Mouse (Mus musculus) hindbrain, postnatal 0 days (tissue): ENCODE measurements around the gene Mpst. TPM values are rescaled to one million over a fixed set of nuclear protein-coding genes. Genes with fewer than 3 reads are reported as not detected.

Source experiments
- ATAC-seq: fragments of 200-750 bp; cut with Nextera tagmentation; 2 replicates; pipeline ENCODE4 v1.8.0; 2017; ENCODE audit warnings: mild to moderate bottlenecking, moderate TSS enrichment, moderate library complexity
- DNase-seq: peaks from one replicate; pipeline ENCODE4 v3.0.0-alpha.2; 2015; ENCODE audit warnings: low spot score
- H3K27ac ChIP-seq: fragments of 300-500 bp; sonication (generic); 2 replicates; pipeline ENCODE4 v1.5.1; 2014; ENCODE audit warnings: mild to moderate bottlenecking
- H3K27me3 ChIP-seq: fragments of 300-500 bp; sonication (generic); 2 replicates; pipeline ENCODE4 v1.6.1; 2014; ENCODE audit warnings: low read length, mixed read lengths; ENCODE audit not compliant: insufficient read depth
- H3K36me3 ChIP-seq: fragments of 300-500 bp; sonication (generic); 2 replicates; pipeline ENCODE4 v1.6.1; 2014; ENCODE audit warnings: low read length, mixed read lengths; ENCODE audit not compliant: insufficient read depth
- H3K4me1 ChIP-seq: fragments of 300-500 bp; sonication (generic); 2 replicates; pipeline ENCODE4 v1.6.1; 2014; ENCODE audit warnings: antibody characterized with exemption, low read length, mixed read lengths; ENCODE audit not compliant: insufficient read depth
- H3K4me2 ChIP-seq: fragments of 300-500 bp; sonication (generic); 2 replicates; pipeline ENCODE4 v1.6.1; 2014; ENCODE audit warnings: low read depth, mild to moderate bottlenecking, low read length, moderate library complexity, mixed read lengths
- H3K4me3 ChIP-seq: fragments of 300-500 bp; sonication (generic); 2 replicates; pipeline ENCODE4 v1.5.1; 2014; ENCODE audit warnings: low read length
- H3K9ac ChIP-seq: fragments of 300-500 bp; sonication (generic); replicated peaks from 2 replicates; pipeline ENCODE4 v1.6.1; 2014; ENCODE audit warnings: mild to moderate bottlenecking, low read length, moderate library complexity, mixed read lengths
- H3K9me3 ChIP-seq: fragments of 300-500 bp; sonication (generic); 2 replicates; pipeline ENCODE4 v1.6.1; 2016; ENCODE audit warnings: low read length, mixed read lengths
- CTCF ChIP-seq: IDR thresholded peaks from 2 replicates; pipeline ENCODE4 v1.5.1; 2016; ENCODE audit warnings: antibody characterized with exemption, control low read depth, low read depth
- WGBS: fragments of 180-500 bp; shearing (Covaris S2); extraction: QIAGEN DNeasy Blood & Tissue Kit; methylation state at CpG from one replicate; pipeline ENCODE4 v1.1.7; 2014; 5-methylcytosine and 5-hydroxymethylcytosine counted together
- polyA plus RNA-seq: library from polyadenylated mRNA; unstranded; fragments of >200 nt; fragmentation: Nextera tagmentation; extraction: Ambion mirVana; gene quantifications from 2 replicates; pipeline ENCODE4 v1.2.1, GENCODE M21; 2015
- total RNA-seq: library from RNA; depleted of rRNA; stranded (reverse); fragments of >200 nt; gene quantifications from 2 replicates; pipeline ENCODE4 v1.2.3, GENCODE M21; 2014; rRNA removed

The Mpst gene
- 95.4 and 114 TPM in 2 replicates for total RNA-seq
- 3.7 and 5.3 TPM in 2 replicates for polyA plus RNA-seq

DNA sequence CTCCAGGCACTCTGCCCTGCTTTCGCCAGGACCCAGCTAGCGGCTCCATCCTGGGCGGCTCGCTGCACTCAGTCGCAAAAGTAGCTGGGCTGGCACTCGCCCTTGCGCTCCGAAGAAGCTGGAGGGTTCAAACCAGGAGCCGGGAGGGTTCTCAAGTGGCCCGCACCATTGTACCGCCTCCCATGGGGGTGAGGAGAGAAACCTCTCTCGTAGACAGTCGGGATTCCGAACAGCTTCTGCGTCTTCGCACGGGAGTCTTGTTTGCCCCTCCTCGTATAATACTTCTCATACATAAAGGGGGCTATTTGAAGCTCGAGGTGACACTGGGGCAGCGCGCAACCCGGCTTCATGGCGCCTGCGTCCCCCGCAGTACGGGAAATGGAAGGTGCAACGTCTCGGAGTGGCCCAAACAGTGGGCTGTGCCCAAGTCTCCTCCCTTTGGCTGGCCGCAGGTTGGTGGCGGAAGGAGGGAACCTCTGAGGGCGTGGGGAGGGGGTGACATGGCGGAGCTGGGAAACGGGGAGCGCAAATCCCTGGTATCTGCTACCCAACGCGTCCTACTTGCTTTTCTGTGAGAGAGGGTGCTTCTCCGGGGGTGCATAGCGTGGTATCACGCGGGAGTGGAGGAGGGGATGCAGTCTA, at the start of gene Mpst:
Mpst (plus strand) TSS at position 124 of the 642 bp plus-strand sequence.
- no peak for TF ChIP-seq CTCF
- Histone ChIP-seq H3K27me3 (peaks cover 8% of the 10 kb centered on the region; the same call in 1 of the 2 replicates), H3K4me1 (peaks cover 26% of the 10 kb centered on the region; the same call in 1 of the 2 replicates), H3K4me3 (peak within 1 kb of the TSS; percentile 65), H3K27ac (peak within 1 kb of the TSS; percentile 88), H3K4me2 (peak within 1 kb of the TSS; percentile 87), H3K9ac (peak within 1 kb of the TSS; percentile 78), H3K36me3 (no peaks in the 10 kb centered on the region), H3K9me3 (no peaks in the 10 kb centered on the region)
- ATAC-seq (peak; percentile 90), DNase-seq (peak; percentile 92)
- WGBS = under 1% methylated on average over 39 of the region's 40 CpGs

- no peak for TF ChIP-seq CTCF
- Histone ChIP-seq H3K4me3 (no peak overlapping the region), H3K27ac (no peak overlapping the region), H3K27me3 (0 out of 2 replicates have a peak, but pooled peaks cover 4% of the 10 kb centered on the region), H3K9ac (no peak overlapping the region), H3K36me3 (no peaks in the 10 kb centered on the region), H3K4me1 (no peaks in the 10 kb centered on the region), H3K9me3 (no peaks in the 10 kb centered on the region), H3K4me2 (no peak overlapping the region)
- 88% methylated on average over 2 of the region's 2 CpGs for WGBS
- DNase-seq (no peak), ATAC-seq (no peak)
Measured at GRCm38 (mm10) chr15:78365916-78366315, 40.3 kb upstream of the Mpst start.

- Histone ChIP-seq H3K9me3 (no peaks in the 10 kb centered on the region), H3K27me3 (0 out of 2 replicates have a peak, but pooled peaks cover 4% of the 10 kb centered on the region), H3K4me3 (no peak overlapping the region), H3K9ac (no peak overlapping the region), H3K4me1 (no peaks in the 10 kb centered on the region), H3K4me2 (no peak overlapping the region), H3K27ac (no peak overlapping the region), H3K36me3 (no peaks in the 10 kb centered on the region)
- no peak for DNase-seq
- WGBS = 74% methylated on average over 8 of the region's 8 CpGs
- no peak for TF ChIP-seq CTCF
- ATAC-seq = no peak
Measured at GRCm38 (mm10) chr15:78366875-78367274, 39.3 kb upstream of the Mpst start.

- no peaks in the 10 kb centered on the region for H3K4me1 ChIP-seq
- no peaks in the 10 kb centered on the region for H3K36me3 ChIP-seq
- 72% methylated on average over 3 of the region's 3 CpGs for WGBS
- no peak overlapping the region for H3K9ac ChIP-seq
- 0 out of 2 replicates have a peak, but pooled peaks cover 4% of the 10 kb centered on the region for H3K27me3 ChIP-seq
- TF ChIP-seq CTCF = no peak
- no peak overlapping the region for H3K4me2 ChIP-seq
- H3K27ac ChIP-seq = no peak overlapping the region
- ATAC-seq (no peak), DNase-seq (no peak)
- no peak overlapping the region for H3K4me3 ChIP-seq
- H3K9me3 ChIP-seq = no peaks in the 10 kb centered on the region
Measured at GRCm38 (mm10) chr15:78367811-78368210, 38.4 kb upstream of the Mpst start.

DNA sequence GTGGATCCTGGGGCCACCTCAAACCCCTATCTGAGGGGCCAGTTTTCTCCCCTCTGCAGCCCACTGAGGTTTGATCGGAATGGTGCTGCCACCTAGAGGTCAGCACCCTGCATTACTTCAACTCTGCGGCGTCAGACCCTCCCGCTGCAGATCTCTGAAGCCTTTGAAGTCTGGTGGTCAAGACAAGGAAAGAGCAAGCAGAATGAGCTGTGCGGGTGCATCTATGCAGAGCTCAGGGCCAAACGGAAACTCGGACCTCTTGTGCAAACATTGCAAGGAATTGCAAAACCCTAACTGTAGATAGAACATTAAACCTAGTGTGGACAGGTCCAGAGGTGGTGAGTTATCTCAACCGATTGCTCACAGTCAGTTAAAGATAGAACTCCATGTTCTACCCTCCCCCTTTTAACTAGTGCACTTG, 37.3 kb upstream of the Mpst start:
- H3K4me3 ChIP-seq = no peak overlapping the region
- DNase-seq (peak; percentile 47), ATAC-seq (0 out of 2 replicates have a peak, but pooled peaks have one; percentile 27)
- H3K4me1 ChIP-seq = no peaks in the 10 kb centered on the region
- H3K27ac ChIP-seq = peak overlapping the region; percentile 56; the same call in 1 of the 2 replicates
- TF ChIP-seq CTCF = peak; percentile 76
- WGBS = 14% methylated on average over 8 of the region's 8 CpGs
- H3K4me2 ChIP-seq = no peak overlapping the region
- H3K9me3 ChIP-seq = no peaks in the 10 kb centered on the region
- 0 out of 2 replicates have a peak, but pooled peaks cover 4% of the 10 kb centered on the region for H3K27me3 ChIP-seq
- no peak overlapping the region for H3K9ac ChIP-seq
- H3K36me3 ChIP-seq = no peaks in the 10 kb centered on the region

GRCm38 (mm10) chr15:78369641-78370040, 36.6 kb upstream of the Mpst start:
- peak; percentile 70 for DNase-seq
- WGBS = 28% methylated on average over 1 of the region's 1 CpGs
- Histone ChIP-seq H3K9ac (no peak overlapping the region), H3K36me3 (no peaks in the 10 kb centered on the region), H3K4me3 (no peak overlapping the region), H3K4me1 (peaks cover 5% of the 10 kb centered on the region; the same call in 1 of the 2 replicates), H3K9me3 (no peaks in the 10 kb centered on the region), H3K27me3 (0 out of 2 replicates have a peak, but pooled peaks cover 4% of the 10 kb centered on the region), H3K27ac (peak overlapping the region; percentile 56; the same call in 1 of the 2 replicates), H3K4me2 (no peak overlapping the region)
- ATAC-seq = peak; percentile 95
- TF ChIP-seq CTCF = no peak

DNA sequence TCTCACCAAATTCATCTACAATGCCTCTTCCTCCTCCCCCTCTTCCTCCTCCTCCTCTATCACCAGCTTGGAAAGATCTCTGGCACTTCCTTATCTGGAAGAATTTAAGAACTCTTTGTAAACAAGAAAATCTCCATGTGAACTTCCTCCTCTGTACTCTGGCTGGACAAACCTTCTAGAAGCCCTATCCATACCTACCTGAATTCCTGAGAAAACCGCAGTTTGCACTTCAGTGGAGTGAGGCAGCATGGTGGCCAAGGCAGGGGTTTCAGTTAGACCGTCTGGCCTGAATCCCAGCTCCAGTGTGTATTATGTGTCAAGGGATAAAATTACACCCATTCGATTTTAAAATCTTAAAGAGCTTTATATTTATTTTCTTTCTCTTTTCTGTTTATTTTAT, 33.4 kb upstream of the Mpst start:
- no peak for ATAC-seq
- H3K4me2 ChIP-seq = no peak overlapping the region
- 85% methylated on average over 3 of the region's 3 CpGs for WGBS

More for the DNA sequence above, 33.4 kb upstream of the Mpst start:
- Histone ChIP-seq H3K4me3 (no peak overlapping the region), H3K4me1 (peaks cover 7% of the 10 kb centered on the region; the same call in 1 of the 2 replicates), H3K36me3 (no peaks in the 10 kb centered on the region), H3K9ac (no peak overlapping the region), H3K27ac (no peak overlapping the region), H3K27me3 (no peaks in the 10 kb centered on the region), H3K9me3 (no peaks in the 10 kb centered on the region)
- no peak for DNase-seq
- no peak for TF ChIP-seq CTCF
